Mouse (Mus musculus) yolk sac, embryonic 10.5 days (tissue): Measurements from ENCODE around the gene Rmdn2.

ENCODE experiments used
- DNase-seq: peaks from one replicate; pipeline ENCODE4 v3.0.0-alpha.2; 2017; ENCODE audit warnings: low spot score

Gene Rmdn2

GRCm38 (mm10) chr17:79705671-79706455 is 94.2 kb downstream of the Rmdn2 start:
- no peak for DNase-seq

GRCm38 (mm10) chr17:79708168-79708567 is 96.5 kb downstream of the Rmdn2 start:
- no peak for DNase-seq

- no peak for DNase-seq
These were observed 98.1 kb downstream of the Rmdn2 start for GRCm38 (mm10) chr17:79709718-79710117.

- DNase-seq: no peak
These were observed 98.7 kb downstream of the Rmdn2 start for GRCm38 (mm10) chr17:79710246-79710842.

- no peak for DNase-seq
These were observed 100.3 kb downstream of the Rmdn2 start for GRCm38 (mm10) chr17:79711944-79712343.

- DNase-seq: no peak
These were observed 100.9 kb downstream of the Rmdn2 start for GRCm38 (mm10) chr17:79712536-79712935.

GRCm38 (mm10) chr17:79713276-79713642 is 101.6 kb downstream of the Rmdn2 start:
- peak; percentile 12 for DNase-seq

GRCm38 (mm10) chr17:79713643-79714367 is 102.1 kb downstream of the Rmdn2 start:
- peak; percentile 22 for DNase-seq

GRCm38 (mm10) chr17:79714368-79714895 is 102.8 kb downstream of the Rmdn2 start:
- no peak for DNase-seq

GRCm38 (mm10) chr17:79714931-79715637 is 103.4 kb downstream of the Rmdn2 start, which contains the start of gene Cyp1b1:
TSS of gene Cyp1b1 (minus strand) at chr17:79715061.
- DNase-seq: peak; percentile 11

- peak; percentile 83 for DNase-seq
These were observed 104.0 kb downstream of the Rmdn2 start for GRCm38 (mm10) chr17:79715649-79716143.

- DNase-seq: no peak
These were observed 109.0 kb downstream of the Rmdn2 start for GRCm38 (mm10) chr17:79720681-79721080.

- no peak for DNase-seq
These were observed 115.0 kb downstream of the Rmdn2 start for GRCm38 (mm10) chr17:79726613-79727012.

GRCm38 (mm10) chr17:79728053-79728584 is 116.5 kb downstream of the Rmdn2 start:
- DNase-seq: no peak

GRCm38 (mm10) chr17:79728585-79729503 is 117.2 kb downstream of the Rmdn2 start:
- DNase-seq: peak; percentile 26

GRCm38 (mm10) chr17:79730988-79731387 is 119.3 kb downstream of the Rmdn2 start:
- peak; percentile 9 for DNase-seq

- no peak for DNase-seq
These were observed 121.4 kb downstream of the Rmdn2 start for GRCm38 (mm10) chr17:79733039-79733438.

- no peak for DNase-seq
These were observed 125.9 kb downstream of the Rmdn2 start for GRCm38 (mm10) chr17:79737598-79737997.

GRCm38 (mm10) chr17:79738847-79739498 is 127.3 kb downstream of the Rmdn2 start:
- DNase-seq: no peak

- DNase-seq: no peak
These were observed 131.0 kb downstream of the Rmdn2 start for GRCm38 (mm10) chr17:79742635-79743034.
